Mouse (Mus musculus) forebrain, postnatal 0 days (tissue): Measurements from ENCODE around the gene Arhgap23. TPM values are rescaled to one million over a fixed set of nuclear protein-coding genes. Genes with fewer than 3 reads are reported as not detected.

Source experiments
- ATAC-seq: fragments of 200-750 bp; cut with Nextera tagmentation; 2 replicates; pipeline ENCODE4 v1.8.0; 2017; ENCODE audit warnings: mild to moderate bottlenecking, moderate library complexity
- DNase-seq: peaks from one replicate; pipeline ENCODE4 v3.0.0-alpha.2; 2015
- H3K27ac ChIP-seq: fragments of 300-500 bp; sonication (generic); 2 replicates; pipeline ENCODE4 v1.5.1; 2014; ENCODE audit warnings: low read depth, mild to moderate bottlenecking, antibody characterized with exemption, low read length, moderate library complexity, mixed read lengths
- H3K27me3 ChIP-seq: fragments of 300-500 bp; sonication (generic); 2 replicates; pipeline ENCODE4 v1.6.1; 2014; ENCODE audit warnings: mild to moderate bottlenecking, low read length, mixed read lengths; ENCODE audit not compliant: insufficient read depth
- H3K36me3 ChIP-seq: fragments of 300-500 bp; sonication (generic); 2 replicates; pipeline ENCODE4 v1.6.1; 2014; ENCODE audit warnings: mild to moderate bottlenecking, moderate library complexity; ENCODE audit not compliant: insufficient read depth
- H3K4me1 ChIP-seq: fragments of 300-500 bp; sonication (generic); 2 replicates; pipeline ENCODE4 v1.6.1; 2014; ENCODE audit warnings: antibody characterized with exemption; ENCODE audit not compliant: insufficient read depth
- H3K4me2 ChIP-seq: fragments of 300-500 bp; sonication (generic); 2 replicates; pipeline ENCODE4 v1.6.1; 2014; ENCODE audit warnings: low read depth, mild to moderate bottlenecking, moderate library complexity
- H3K4me3 ChIP-seq: fragments of 300-500 bp; sonication (generic); 2 replicates; pipeline ENCODE4 v1.5.1; 2014; ENCODE audit warnings: low read depth, low read length, mixed read lengths
- H3K9ac ChIP-seq: fragments of 300-500 bp; sonication (generic); 2 replicates; pipeline ENCODE4 v1.6.1; 2014; ENCODE audit warnings: mild to moderate bottlenecking
- H3K9me3 ChIP-seq: fragments of 300-500 bp; sonication (generic); 2 replicates; pipeline ENCODE4 v1.6.1; 2016; ENCODE audit warnings: low read length
- CTCF ChIP-seq: sonication (generic); IDR thresholded peaks from 2 replicates; pipeline ENCODE4 v1.5.1; 2016; ENCODE audit warnings: antibody characterized with exemption, control low read depth, low read depth
- WGBS: fragments of 180-500 bp; shearing (Covaris S2); extraction: QIAGEN DNeasy Blood & Tissue Kit; methylation state at CpG from one replicate; pipeline ENCODE4 v1.1.7; 2014; 5-methylcytosine and 5-hydroxymethylcytosine counted together
- polyA plus RNA-seq: library from polyadenylated mRNA; unstranded; fragments of >200 nt; fragmentation: Nextera tagmentation; extraction: Ambion mirVana; gene quantifications from 2 replicates; pipeline ENCODE4 v1.2.1, GENCODE M21; 2015
- total RNA-seq: library from RNA; depleted of rRNA; stranded (reverse); fragments of >200 nt; gene quantifications from 2 replicates; pipeline ENCODE4 v1.2.3, GENCODE M21; 2014

The Arhgap23 gene
- total and polyA plus RNA-seq, 2 experiments from 2014 or later = 10.2 to 52.9 TPM

GRCm38 (mm10) chr11:97535308-97535630, 119.9 kb downstream of the Arhgap23 start:
- peak; percentile 48 for DNase-seq
- no peak overlapping the region for H3K4me2 ChIP-seq
- H3K4me3 ChIP-seq = no peak overlapping the region
- H3K9ac ChIP-seq = peak overlapping the region; percentile 10; the same call in 1 of the 2 replicates
- no peaks in the 10 kb centered on the region for H3K9me3 ChIP-seq
- WGBS = 53% methylated on average over 5 of the region's 5 CpGs
- TF ChIP-seq CTCF = no peak
- H3K27ac ChIP-seq = no peak overlapping the region
- H3K36me3 ChIP-seq = peaks cover 32% of the 10 kb centered on the region
- H3K27me3 ChIP-seq = peaks cover 7% of the 10 kb centered on the region; the same call in 1 of the 2 replicates
- ATAC-seq = no peak
- H3K4me1 ChIP-seq = peaks cover 5% of the 10 kb centered on the region

- 71% methylated on average over 5 of the region's 5 CpGs for WGBS
- Histone ChIP-seq H3K4me2 (no peak overlapping the region), H3K9ac (no peak overlapping the region), H3K27me3 (peaks cover 7% of the 10 kb centered on the region; the same call in 1 of the 2 replicates), H3K4me1 (peaks cover 5% of the 10 kb centered on the region), H3K27ac (no peak overlapping the region), H3K36me3 (peaks cover 31% of the 10 kb centered on the region), H3K9me3 (no peaks in the 10 kb centered on the region), H3K4me3 (no peak overlapping the region)
- TF ChIP-seq CTCF = no peak
- no peak for DNase-seq
- ATAC-seq = no peak
Measured at GRCm38 (mm10) chr11:97535660-97536059, 120.3 kb downstream of the Arhgap23 start.

GRCm38 (mm10) chr11:97536083-97536747, 120.9 kb downstream of the Arhgap23 start:
- TF ChIP-seq CTCF = no peak
- no peak for ATAC-seq
- H3K4me3 ChIP-seq = 0 out of 2 replicates have a peak overlapping the region, but pooled peaks have one; percentile 14
- no peak overlapping the region; the same call in 1 of the 2 replicates for H3K9ac ChIP-seq
- no peaks in the 10 kb centered on the region for H3K9me3 ChIP-seq
- WGBS = 42% methylated on average over 35 of the region's 35 CpGs
- H3K4me1 ChIP-seq = peaks cover 5% of the 10 kb centered on the region
- peak overlapping the region; percentile 44 for H3K4me2 ChIP-seq
- DNase-seq = no peak
- peaks cover 26% of the 10 kb centered on the region for H3K36me3 ChIP-seq
- H3K27ac ChIP-seq = no peak overlapping the region
- H3K27me3 ChIP-seq = peaks cover 7% of the 10 kb centered on the region; the same call in 1 of the 2 replicates

GRCm38 (mm10) chr11:97536835-97537579, 121.7 kb downstream of the Arhgap23 start:
- H3K4me1 ChIP-seq = peaks cover 5% of the 10 kb centered on the region
- no peak overlapping the region for H3K27ac ChIP-seq
- peak; percentile 61 for DNase-seq
- no peaks in the 10 kb centered on the region for H3K9me3 ChIP-seq
- H3K36me3 ChIP-seq = peaks cover 28% of the 10 kb centered on the region
- H3K27me3 ChIP-seq = peaks cover 7% of the 10 kb centered on the region; the same call in 1 of the 2 replicates
- ATAC-seq = peak; percentile 62
- 10% methylated on average over 36 of the region's 36 CpGs for WGBS
- peak overlapping the region; percentile 40 for H3K9ac ChIP-seq
- peak overlapping the region; percentile 44 for H3K4me2 ChIP-seq
- H3K4me3 ChIP-seq = peak overlapping the region; percentile 14; the same call in 1 of the 2 replicates
- TF ChIP-seq CTCF = peak; percentile 44

GRCm38 (mm10) chr11:97537580-97538089, 122.3 kb downstream of the Arhgap23 start:
- TF ChIP-seq CTCF = no peak
- H3K4me2 ChIP-seq = no peak overlapping the region
- H3K27me3 ChIP-seq = peaks cover 7% of the 10 kb centered on the region; the same call in 1 of the 2 replicates
- ATAC-seq (no peak), DNase-seq (no peak)
- peaks cover 27% of the 10 kb centered on the region for H3K36me3 ChIP-seq
- H3K4me1 ChIP-seq = peaks cover 5% of the 10 kb centered on the region
- 20% methylated on average over 12 of the region's 12 CpGs for WGBS
- no peak overlapping the region for H3K9ac ChIP-seq
- no peaks in the 10 kb centered on the region for H3K9me3 ChIP-seq
- H3K27ac ChIP-seq = no peak overlapping the region
- H3K4me3 ChIP-seq = no peak overlapping the region

- no peak for ATAC-seq
- no peak for DNase-seq
- peaks cover 19% of the 10 kb centered on the region for H3K36me3 ChIP-seq
- WGBS = 46% methylated on average over 5 of the region's 5 CpGs
- no peak overlapping the region for H3K4me3 ChIP-seq
- no peak for TF ChIP-seq CTCF
- no peak overlapping the region for H3K9ac ChIP-seq
- H3K4me1 ChIP-seq = peaks cover 5% of the 10 kb centered on the region
- no peak overlapping the region for H3K27ac ChIP-seq
- peaks cover 7% of the 10 kb centered on the region; the same call in 1 of the 2 replicates for H3K27me3 ChIP-seq
- no peak overlapping the region for H3K4me2 ChIP-seq
- H3K9me3 ChIP-seq = no peaks in the 10 kb centered on the region
Measured at GRCm38 (mm10) chr11:97539622-97540021, 124.3 kb downstream of the Arhgap23 start.

GRCm38 (mm10) chr11:97540136-97540535, 124.8 kb downstream of the Arhgap23 start:
- H3K9ac ChIP-seq = no peak overlapping the region
- ATAC-seq (no peak), DNase-seq (no peak)
- H3K27ac ChIP-seq = no peak overlapping the region
- WGBS = 58% methylated on average over 3 of the region's 3 CpGs
- no peaks in the 10 kb centered on the region for H3K9me3 ChIP-seq
- peaks cover 5% of the 10 kb centered on the region for H3K4me1 ChIP-seq
- H3K27me3 ChIP-seq = peaks cover 7% of the 10 kb centered on the region; the same call in 1 of the 2 replicates
- no peak overlapping the region for H3K4me3 ChIP-seq
- H3K36me3 ChIP-seq = peaks cover 14% of the 10 kb centered on the region
- no peak for TF ChIP-seq CTCF
- no peak overlapping the region for H3K4me2 ChIP-seq
